Mouse (Mus musculus): Measurements from ENCODE around the gene Vmn1r115.
"Not testable (repeated sequence)": the region's sequence is repeated elsewhere in the genome, so short reads cannot be mapped to it uniquely, and the experiment has no call there.

Vmn1r115 gene

GRCm38 (mm10) chr7:20844885-20845284 is at the start of gene Vmn1r115:
TSS of gene Vmn1r115 (minus strand) at chr7:20844985.
- DNase-seq: not testable (repeated sequence)

- not testable (repeated sequence) for DNase-seq
These were observed 39.2 kb upstream of the Vmn1r115 start, which contains the start of gene Vmn1r117 for GRCm38 (mm10) chr7:20884021-20884420. TSS of gene Vmn1r117 (minus strand) at chr7:20884121.

- not testable (repeated sequence) for DNase-seq
These were observed 27.2 kb upstream of the Vmn1r115 start, which contains the start of gene Vmn1r116 for GRCm38 (mm10) chr7:20871956-20872355. TSS of gene Vmn1r116 (plus strand) at chr7:20872256.

DNA sequence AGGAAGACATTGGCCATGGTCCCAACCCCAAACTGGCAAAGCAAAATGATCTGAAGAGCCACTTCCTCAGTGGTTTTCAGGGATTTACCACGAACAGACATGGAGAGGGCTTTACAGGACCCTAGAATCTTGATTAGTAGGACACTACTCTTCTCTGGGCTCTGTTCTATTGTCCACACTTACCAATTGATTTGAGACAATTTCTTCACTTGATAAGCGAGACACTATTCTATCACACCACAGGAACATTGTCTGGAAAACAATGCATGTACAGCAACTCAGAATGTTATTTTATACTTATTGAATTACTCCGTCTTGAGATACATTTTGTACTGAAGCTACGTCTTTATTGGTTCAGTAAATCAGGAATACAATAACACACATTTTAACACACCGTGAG is 32.7 kb downstream of the Vmn1r115 start, which contains the start of gene Vmn1r114:
Gene Vmn1r114, minus strand, starts transcription at position 101 of the 400 bp plus-strand sequence.
- not testable (repeated sequence) for DNase-seq
